Mouse (Mus musculus) G1E (cell line): Measurements from ENCODE around the gene Zfp579. TPM values are rescaled to one million over a fixed set of nuclear protein-coding genes. Genes with fewer than 3 reads are reported as not detected.
"Not testable (repeated sequence)": the region's sequence is repeated elsewhere in the genome, so short reads cannot be mapped to it uniquely, and the experiment has no call there.

Source experiments
- ATAC-seq: 2 replicates; pipeline ENCODE4 v1.8.0; 2016; ENCODE audit warnings: mild to moderate bottlenecking; ENCODE audit not compliant: insufficient number of reproducible peaks, poor library complexity, low FRiP score, severe bottlenecking; ENCODE audit errors: extremely low read depth
- DNase-seq: peaks from one replicate; pipeline ENCODE4 v3.0.0; 2012; ENCODE audit warnings: low spot score
- H3K27me3 ChIP-seq: 2 replicates; pipeline ENCODE4 v1.6.1; 2012; ENCODE audit warnings: mild to moderate bottlenecking, low read length, inconsistent platforms; ENCODE audit not compliant: insufficient read depth
- H3K36me3 ChIP-seq: replicated peaks from 2 replicates; pipeline ENCODE3; 2012; ENCODE audit warnings: mild to moderate bottlenecking, inconsistent platforms
- H3K4me1 ChIP-seq: 2 replicates; pipeline ENCODE4 v1.6.1; 2012; ENCODE audit warnings: low read depth, low read length, inconsistent platforms, mixed read lengths; ENCODE audit not compliant: insufficient read depth
- H3K4me3 ChIP-seq: 2 replicates; pipeline ENCODE4 v1.5.1; 2012; ENCODE audit warnings: low read depth, mild to moderate bottlenecking, inconsistent platforms, low read length, moderate library complexity, mixed read lengths
- H3K9me3 ChIP-seq: replicated peaks from 2 replicates; pipeline ENCODE4 v1.6.1; 2012; ENCODE audit warnings: inconsistent platforms
- CTCF ChIP-seq: IDR thresholded peaks from 2 replicates; pipeline ENCODE4 v1.5.1; 2012; ENCODE audit warnings: low read depth, low read length, inconsistent platforms, mixed read lengths
- GATA1 ChIP-seq: IDR thresholded peaks from 2 replicates; pipeline ENCODE4 v1.6.1; 2012; ENCODE audit warnings: borderline replicate concordance, low read length, inconsistent platforms, mixed read lengths
- GATA2 ChIP-seq: IDR thresholded peaks from 2 replicates; pipeline ENCODE4 v1.6.1; 2012; ENCODE audit warnings: low read depth, low read length, inconsistent platforms, borderline replicate concordance
- POLR2AphosphoS5 ChIP-seq: IDR thresholded peaks from 2 replicates; pipeline ENCODE4 v1.6.1; 2012; ENCODE audit warnings: low read depth, low read length, inconsistent platforms; ENCODE audit not compliant: insufficient replicate concordance
- TAL1 ChIP-seq: conservative IDR thresholded peaks from 2 replicates; pipeline ENCODE4 v1.6.1; 2012; ENCODE audit warnings: low read depth, low read length, inconsistent platforms, mixed read lengths
- polyA plus RNA-seq: library from polyadenylated mRNA; stranded (reverse); fragments of >175 nt; gene quantifications from 2 replicates; pipeline ENCODE4 v1.2.3, GENCODE M21; 2012
- total RNA-seq, 2 experiments: library from RNA; stranded (forward) in 1 of 2; stranded (reverse) in 1 of 2; fragments of 200-1000 nt in 1 of 2; fragments of >200 nt in 1 of 2; fragmentation: Nextera tagmentation in 1 of 2; gene quantifications; 2 replicates each; pipeline ENCODE4 v1.2.3; 2014 to 2017

Gene Zfp579
- total and polyA plus RNA-seq, 3 experiments, result 0.71 to 4.1 TPM; not detected in 1

DNA sequence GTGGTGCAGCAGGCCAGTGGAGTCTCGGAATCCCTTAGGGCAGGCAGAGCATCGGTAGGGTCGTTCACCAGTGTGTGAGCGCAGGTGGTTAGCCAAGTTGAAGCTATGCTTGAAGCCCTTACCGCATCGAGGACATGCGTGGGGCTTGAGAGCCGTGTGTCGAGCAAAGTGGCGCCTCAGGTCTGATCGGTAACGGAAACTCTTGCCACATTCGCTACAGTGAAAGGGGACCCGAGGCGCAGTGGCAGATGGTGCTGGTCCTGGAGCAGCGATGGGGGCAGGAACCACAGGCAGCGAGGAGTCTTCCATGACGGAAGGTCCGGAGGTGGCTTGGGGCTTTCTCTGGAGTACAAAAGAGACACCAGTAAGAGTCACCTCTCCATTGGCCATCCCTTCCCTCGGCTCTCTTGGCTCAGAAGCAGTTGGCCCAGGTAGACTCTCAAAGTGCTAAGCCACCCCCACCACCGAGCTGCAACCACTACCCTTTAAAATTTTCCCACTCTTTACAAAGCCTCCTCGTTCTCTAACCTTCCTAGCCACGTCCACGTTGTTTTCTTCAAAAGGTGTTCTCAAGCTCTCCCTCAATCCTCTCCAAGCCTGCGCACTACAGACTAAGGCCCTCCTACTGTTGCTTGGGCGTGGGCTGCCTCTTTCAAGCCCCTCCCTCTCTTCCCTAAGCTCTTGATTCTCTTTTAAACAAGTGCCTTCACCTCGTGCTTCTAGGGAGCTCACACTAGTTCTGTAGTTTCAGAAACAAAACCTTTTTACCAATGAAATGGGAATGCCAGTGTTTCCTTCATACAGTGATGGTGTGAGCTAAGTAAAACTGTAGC is 16.9 kb upstream of the Zfp579 start:
- Histone ChIP-seq H3K4me3 (peak overlapping the region; percentile 78; the same call in 1 of the 2 replicates), H3K27me3 (no peaks in the 10 kb centered on the region; the same call in 1 of the 2 replicates), H3K4me1 (peaks cover 44% of the 10 kb centered on the region), H3K9me3 (peaks cover 19% of the 10 kb centered on the region), H3K36me3 (peaks cover 64% of the 10 kb centered on the region)
- ATAC-seq, result peak; percentile 22; the same call in 1 of the 2 replicates
- peak; percentile 67 for DNase-seq
- TF ChIP-seq CTCF, result no peak
- no peak for TF ChIP-seq POLR2AphosphoS5
- no peak for TF ChIP-seq GATA1
- no peak for TF ChIP-seq TAL1
- TF ChIP-seq GATA2, result no peak

GRCm38 (mm10) chr7:5008229-5008628 is 12.3 kb upstream of the Zfp579 start:
- H3K27me3 ChIP-seq, result no peaks in the 10 kb centered on the region; the same call in 1 of the 2 replicates
- ATAC-seq, result no peak
- TF ChIP-seq CTCF, result no peak
- no peak for TF ChIP-seq POLR2AphosphoS5
- TF ChIP-seq GATA2, result no peak
- TF ChIP-seq GATA1, result no peak
- no peak for TF ChIP-seq TAL1
- H3K36me3 ChIP-seq, result peaks cover 73% of the 10 kb centered on the region
- 0 out of 2 replicates have a peak, but pooled peaks cover 8% of the 10 kb centered on the region for H3K9me3 ChIP-seq
- no peak for DNase-seq
- H3K4me3 ChIP-seq, result peak overlapping the region; percentile 1; the same call in 1 of the 2 replicates
- H3K4me1 ChIP-seq, result peaks cover 27% of the 10 kb centered on the region

DNA sequence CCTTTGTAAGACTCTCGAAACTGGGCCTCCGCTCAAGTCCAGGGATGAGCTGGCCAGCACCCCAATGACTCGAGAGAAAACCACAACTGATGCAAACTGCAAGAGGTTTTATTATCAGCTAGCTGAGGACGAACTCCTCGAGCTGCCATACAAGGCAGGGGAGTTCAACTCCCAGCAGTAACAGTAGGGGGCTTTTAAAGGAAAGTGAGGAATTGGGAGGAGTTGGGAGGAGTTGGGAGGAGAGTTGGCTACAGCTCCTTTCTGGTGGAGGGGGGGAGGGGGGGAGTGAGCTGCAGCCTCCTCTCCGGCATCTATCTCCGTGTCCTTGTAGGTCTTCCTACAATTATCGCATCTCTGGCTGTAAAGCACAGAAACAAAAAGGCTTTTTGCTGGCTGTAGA is 6.9 kb upstream of the Zfp579 start:
- DNase-seq, H3K4me3 ChIP-seq, ATAC-seq, H3K27me3 ChIP-seq, H3K9me3 ChIP-seq, H3K4me1 ChIP-seq: not testable (repeated sequence)
- H3K36me3 ChIP-seq, result peaks cover 20% of the 10 kb centered on the region

- peaks cover 8% of the 10 kb centered on the region; the same call in 1 of the 2 replicates for H3K4me1 ChIP-seq
- no peak overlapping the region for H3K4me3 ChIP-seq
- ATAC-seq (no peak), DNase-seq (no peak)
- H3K27me3 ChIP-seq, result peaks cover 18% of the 10 kb centered on the region
- 0 out of 2 replicates have a peak, but pooled peaks cover 2% of the 10 kb centered on the region for H3K9me3 ChIP-seq
- TF ChIP-seq GATA2 (no peak), CTCF (no peak), TAL1 (no peak), GATA1 (no peak), POLR2AphosphoS5 (no peak)
- no peaks in the 10 kb centered on the region for H3K36me3 ChIP-seq
Observed at GRCm38 (mm10) chr7:4999876-5000275, 3.9 kb upstream of the Zfp579 start.

- ATAC-seq (no peak), DNase-seq (no peak)
- no peak overlapping the region for H3K4me3 ChIP-seq
- peaks cover 8% of the 10 kb centered on the region; the same call in 1 of the 2 replicates for H3K4me1 ChIP-seq
- TF ChIP-seq GATA1 (no peak), TAL1 (no peak), CTCF (no peak), POLR2AphosphoS5 (no peak), GATA2 (no peak)
- H3K36me3 ChIP-seq, result no peaks in the 10 kb centered on the region
- H3K9me3 ChIP-seq, result peaks cover 14% of the 10 kb centered on the region; the same call in 1 of the 2 replicates
- H3K27me3 ChIP-seq, result peaks cover 24% of the 10 kb centered on the region
Observed at GRCm38 (mm10) chr7:4996934-4997333, 976 bp upstream of the Zfp579 start.

DNA sequence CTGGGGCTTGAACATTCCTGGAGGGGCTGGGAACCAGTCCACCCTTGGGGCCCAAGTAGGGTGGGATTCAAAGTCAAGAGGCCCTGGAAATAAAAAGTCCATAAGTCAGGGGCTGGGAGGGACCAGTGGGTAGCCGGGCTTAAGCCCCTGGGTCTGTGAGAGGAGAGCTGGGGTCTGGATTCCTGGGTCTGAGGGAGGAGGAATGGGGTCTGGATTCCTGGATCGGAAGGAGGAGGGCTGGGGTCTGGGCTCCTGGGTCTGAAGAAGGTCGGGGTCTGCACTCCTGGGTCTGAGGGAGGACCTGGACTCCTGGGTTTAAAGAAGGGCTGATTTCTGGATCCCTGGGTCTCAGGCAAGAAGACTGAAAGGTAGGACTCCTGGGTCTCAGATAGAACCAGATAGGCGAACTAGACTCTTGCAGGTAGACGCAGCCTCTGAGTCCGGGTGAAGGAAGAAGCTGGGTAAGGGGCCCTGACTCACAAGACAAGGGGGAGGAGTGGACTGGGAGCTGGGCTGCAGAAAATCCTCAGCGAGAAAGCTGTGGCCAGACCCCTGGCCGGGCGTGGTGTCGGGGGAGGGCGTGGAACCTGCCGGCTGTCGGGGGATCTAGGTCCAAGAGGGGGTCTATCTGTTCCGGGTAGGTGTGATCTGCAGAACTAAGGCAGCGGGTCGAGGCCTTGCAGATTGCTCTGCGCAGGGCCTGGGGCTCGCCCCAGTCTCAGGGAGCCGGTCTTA is 523 bp downstream of the Zfp579 start:
- Histone ChIP-seq H3K9me3 (peaks cover 20% of the 10 kb centered on the region; the same call in 1 of the 2 replicates), H3K27me3 (peaks cover 24% of the 10 kb centered on the region), H3K4me1 (peaks cover 8% of the 10 kb centered on the region; the same call in 1 of the 2 replicates), H3K36me3 (no peaks in the 10 kb centered on the region), H3K4me3 (peak overlapping the region; percentile 46; the same call in 1 of the 2 replicates)
- TF ChIP-seq CTCF, result no peak
- no peak for TF ChIP-seq GATA2
- no peak for TF ChIP-seq GATA1
- TF ChIP-seq TAL1, result no peak
- no peak for TF ChIP-seq POLR2AphosphoS5
- DNase-seq (no peak), ATAC-seq (no peak)
